Mouse (Mus musculus): ENCODE results near the gene Cxcl14. TPM values are rescaled to one million over a fixed set of nuclear protein-coding genes. Genes with fewer than 3 reads are reported as not detected.

Gene Cxcl14
- polyA plus RNA-seq, 1 experiment from 2014 or later = 20.8 TPM

DNA sequence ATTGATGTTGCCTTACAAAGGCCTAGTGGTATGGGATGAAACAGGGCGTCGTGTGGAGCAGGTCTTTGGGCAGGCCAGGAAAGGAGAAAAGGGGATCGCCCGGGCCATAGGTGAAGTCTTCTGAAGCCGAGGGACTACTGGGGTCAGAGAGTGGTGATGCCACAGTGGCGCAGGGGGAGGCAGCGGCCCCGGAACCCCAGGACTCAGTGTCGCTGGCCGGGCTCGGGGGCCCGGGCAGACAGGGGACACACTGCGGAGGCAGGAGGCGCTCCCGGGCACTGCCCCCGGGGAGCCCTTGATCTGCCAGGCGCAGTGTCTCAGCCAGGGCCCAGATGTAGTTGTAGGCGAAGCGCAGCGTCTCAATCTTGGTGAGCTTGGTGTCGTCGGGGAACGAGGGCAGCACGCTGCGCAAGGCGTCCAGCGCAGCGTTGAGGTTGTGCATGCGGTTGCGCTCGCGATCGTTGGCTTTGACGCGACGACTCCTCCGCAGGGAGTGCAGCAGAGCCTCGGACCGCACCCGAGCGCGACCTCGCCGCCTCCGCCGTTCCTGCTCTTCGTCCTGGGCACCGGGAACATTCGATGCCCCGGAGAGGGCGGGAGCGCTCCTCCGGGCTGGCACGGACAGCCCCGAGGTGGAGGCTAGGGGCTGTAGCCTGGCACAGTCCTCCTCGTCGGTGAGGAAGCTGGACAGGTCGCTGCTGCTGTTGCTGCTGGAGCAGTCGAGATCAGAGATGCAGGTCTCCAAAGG is 45.0 kb downstream of the Cxcl14 start:
- no peak overlapping the region for H3K9ac ChIP-seq (ENCODE audit: low read depth, low read length)

DNA sequence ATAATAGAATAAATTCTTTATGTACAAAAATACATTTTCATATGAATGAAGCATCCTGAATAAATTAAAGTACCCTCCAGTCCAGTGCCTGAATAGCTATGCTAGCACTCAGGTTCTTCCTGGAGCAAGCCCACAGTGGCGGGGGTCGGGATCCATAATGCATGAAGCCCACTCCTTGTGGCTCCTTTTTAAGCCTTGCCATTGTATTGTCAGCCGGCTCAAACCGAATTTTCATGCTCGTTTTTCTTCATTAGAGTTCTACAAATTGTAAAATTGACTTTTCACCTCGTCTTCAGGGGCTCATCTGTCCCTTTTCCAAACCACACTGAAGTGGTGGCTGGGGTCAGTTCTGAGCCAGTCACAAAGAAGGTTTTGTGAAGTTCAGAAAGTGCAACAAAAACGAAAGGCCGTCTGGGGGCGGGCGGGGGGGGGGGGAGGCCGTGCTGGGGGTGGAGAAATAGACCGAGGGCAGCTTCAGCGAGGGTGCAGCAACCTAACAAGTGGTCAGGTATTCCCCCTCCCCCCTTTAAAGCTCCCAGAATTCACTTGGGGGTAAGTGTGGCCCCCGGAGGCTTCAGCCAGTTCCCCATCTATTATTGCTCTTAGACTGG is 45.7 kb downstream of the Cxcl14 start:
- no peak for ATAC-seq (ENCODE audit: low FRiP score, low TSS enrichment)
- H3K4me1 ChIP-seq (ENCODE audit: control insufficient read depth, insufficient read depth, low read length) = peaks cover 4% of the 10 kb centered on the region; the same call in 1 of the 2 replicates
- 2% methylated on average over 14 of the region's 14 CpGs for WGBS
- H3K27ac ChIP-seq (ENCODE audit: low read depth, low read length) = no peak overlapping the region
- H3K4me2 ChIP-seq (replicated peaks; ENCODE audit: low read depth, low read length) = no peak overlapping the region
- H3K4me3 ChIP-seq (ENCODE audit: low read length) = 0 out of 2 replicates have a peak overlapping the region, but pooled peaks have one; percentile 38
- peaks cover 99% of the 10 kb centered on the region for H3K27me3 ChIP-seq (ENCODE audit: control insufficient read depth, insufficient read depth, low read length)
- H3K9ac ChIP-seq (ENCODE audit: low read depth, low read length) = no peak overlapping the region
- H3K9me3 ChIP-seq (ENCODE audit: control insufficient read depth, low read length) = no peaks in the 10 kb centered on the region
- H3K36me3 ChIP-seq (ENCODE audit: control insufficient read depth, insufficient read depth, low read length) = no peaks in the 10 kb centered on the region

More for the DNA sequence above, 45.0 kb downstream of the Cxcl14 start:
- H3K4me2 ChIP-seq (replicated peaks; ENCODE audit: low read depth, low read length) = no peak overlapping the region; the same call in 1 of the 2 replicates
- under 1% methylated on average over 59 of the region's 59 CpGs for WGBS
- H3K36me3 ChIP-seq (ENCODE audit: control insufficient read depth, insufficient read depth, low read length) = no peaks in the 10 kb centered on the region
- H3K4me3 ChIP-seq (ENCODE audit: low read length) = peak overlapping the region; percentile 38
- ATAC-seq (ENCODE audit: low FRiP score, low TSS enrichment) = 0 out of 2 replicates have a peak, but pooled peaks have one; percentile 14
- H3K27me3 ChIP-seq (ENCODE audit: control insufficient read depth, insufficient read depth, low read length) = peaks cover 100% of the 10 kb centered on the region
- H3K9me3 ChIP-seq (ENCODE audit: control insufficient read depth, low read length) = no peaks in the 10 kb centered on the region
- peaks cover 4% of the 10 kb centered on the region; the same call in 1 of the 2 replicates for H3K4me1 ChIP-seq (ENCODE audit: control insufficient read depth, insufficient read depth, low read length)
- no peak overlapping the region for H3K27ac ChIP-seq (ENCODE audit: low read depth, low read length)

DNA sequence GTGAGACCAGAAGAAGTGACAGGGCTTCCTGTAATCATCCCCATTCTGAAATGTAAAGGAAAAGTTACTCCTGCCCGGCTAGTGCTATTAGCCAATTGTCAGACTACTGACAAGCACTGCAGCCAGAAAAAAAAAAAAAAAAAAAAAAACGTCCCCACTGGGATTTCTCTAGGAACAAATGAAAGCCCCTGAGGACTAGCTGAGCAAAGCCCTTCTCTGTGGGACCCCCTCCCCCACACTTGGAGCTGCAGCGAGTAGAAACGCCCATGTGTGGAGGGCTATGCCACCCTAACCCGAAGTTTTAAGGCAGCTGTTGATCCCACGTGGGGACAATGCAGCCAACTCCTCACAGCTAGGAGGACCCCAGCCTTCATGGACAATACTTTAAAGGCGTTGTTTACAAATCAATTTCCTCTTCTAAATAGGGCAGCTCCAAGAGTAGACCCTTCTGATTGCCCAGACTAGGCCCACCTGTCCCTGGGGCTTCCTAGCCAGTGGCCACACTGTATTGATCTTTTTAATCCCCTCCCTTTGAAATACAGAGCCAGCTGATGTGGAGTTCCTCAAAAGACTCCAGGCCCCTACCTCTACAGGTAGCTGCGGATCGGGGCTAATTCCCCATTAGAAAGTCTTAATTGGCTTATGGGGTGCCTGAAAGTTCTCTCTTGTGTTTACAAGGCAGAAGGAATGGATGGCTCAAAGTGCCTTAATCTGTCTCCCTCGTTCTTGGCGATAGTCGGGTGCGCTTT is 46.6 kb downstream of the Cxcl14 start:
- Histone ChIP-seq H3K4me3 (ENCODE audit: low read length) (no peak overlapping the region), H3K9me3 (ENCODE audit: control insufficient read depth, low read length) (no peaks in the 10 kb centered on the region), H3K27me3 (ENCODE audit: control insufficient read depth, insufficient read depth, low read length) (peaks cover 90% of the 10 kb centered on the region), H3K9ac (ENCODE audit: low read depth, low read length) (no peak overlapping the region), H3K4me1 (ENCODE audit: control insufficient read depth, insufficient read depth, low read length) (peaks cover 4% of the 10 kb centered on the region; the same call in 1 of the 2 replicates), H3K36me3 (ENCODE audit: control insufficient read depth, insufficient read depth, low read length) (no peaks in the 10 kb centered on the region), H3K27ac (ENCODE audit: low read depth, low read length) (no peak overlapping the region), H3K4me2 (replicated peaks; ENCODE audit: low read depth, low read length) (no peak overlapping the region)
- ATAC-seq (ENCODE audit: low FRiP score, low TSS enrichment) = no peak
- WGBS = 1% methylated on average over 13 of the region's 13 CpGs

DNA sequence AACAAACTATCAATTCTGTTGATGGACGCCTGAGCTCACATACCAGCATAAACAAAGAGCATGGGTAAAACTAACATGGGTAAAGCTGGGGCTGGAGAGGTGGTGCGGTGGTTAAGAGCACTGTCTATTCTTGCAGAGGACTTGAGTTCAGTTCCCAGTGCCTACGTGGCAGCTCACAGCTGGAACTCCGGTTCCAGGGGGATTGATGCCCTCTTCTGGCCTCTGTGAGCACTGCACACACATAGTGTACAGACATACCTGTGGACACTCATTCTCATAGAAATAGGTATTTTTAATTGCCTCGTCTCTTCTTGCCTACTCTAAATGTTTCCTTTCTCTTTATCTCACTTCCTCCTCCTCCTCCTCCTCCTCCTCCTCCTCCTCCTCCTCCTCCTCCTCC is 53.2 kb downstream of the Cxcl14 start:
- H3K9me3 ChIP-seq (ENCODE audit: control insufficient read depth, low read length) = no peaks in the 10 kb centered on the region
- WGBS = 81% methylated on average over 5 of the region's 5 CpGs
- ATAC-seq (ENCODE audit: low FRiP score, low TSS enrichment) = no peak
- peaks cover 24% of the 10 kb centered on the region for H3K27me3 ChIP-seq (ENCODE audit: control insufficient read depth, insufficient read depth, low read length)
- no peak overlapping the region for H3K4me2 ChIP-seq (replicated peaks; ENCODE audit: low read depth, low read length)
- H3K27ac ChIP-seq (ENCODE audit: low read depth, low read length) = no peak overlapping the region
- H3K9ac ChIP-seq (ENCODE audit: low read depth, low read length) = no peak overlapping the region
- H3K36me3 ChIP-seq (ENCODE audit: control insufficient read depth, insufficient read depth, low read length) = no peaks in the 10 kb centered on the region
- H3K4me1 ChIP-seq (ENCODE audit: control insufficient read depth, insufficient read depth, low read length) = no peaks in the 10 kb centered on the region
- no peak overlapping the region for H3K4me3 ChIP-seq (ENCODE audit: low read length)

DNA sequence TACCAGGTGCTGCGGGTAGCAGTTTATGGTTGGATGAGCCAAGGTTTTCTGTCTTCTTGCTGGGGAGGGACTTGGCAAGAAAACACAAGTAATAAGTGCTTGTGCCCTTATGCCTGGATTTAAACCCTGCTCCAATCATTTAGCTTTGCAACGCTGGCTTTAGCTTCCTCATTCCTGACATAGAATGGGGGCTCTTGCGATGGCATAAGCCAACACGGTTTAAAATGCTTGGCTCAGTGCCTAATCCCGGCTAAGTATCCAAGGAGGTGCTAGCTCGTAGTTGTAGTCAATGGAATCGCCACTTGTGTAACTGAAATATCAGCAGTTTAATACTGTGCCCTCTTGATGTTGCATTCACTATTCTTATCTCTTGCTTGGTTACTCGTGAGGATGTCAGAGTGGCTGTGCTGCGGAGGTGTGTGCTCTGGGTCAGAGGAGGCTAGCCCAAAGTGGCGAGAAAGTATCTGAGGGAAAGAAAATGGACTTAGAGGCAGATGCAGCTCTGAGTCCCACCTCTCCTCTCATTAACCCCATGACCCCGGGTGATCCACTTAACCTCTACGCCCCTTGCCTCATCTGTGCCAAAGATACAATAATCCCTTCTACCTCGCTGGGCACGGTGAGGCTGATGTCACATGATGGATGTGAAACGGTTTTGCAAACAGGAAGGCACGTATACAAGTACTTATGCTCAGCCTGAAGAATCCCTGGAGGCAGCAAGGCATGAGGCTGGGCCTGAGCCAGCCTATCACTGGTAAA is 56.2 kb downstream of the Cxcl14 start:
- Histone ChIP-seq H3K27me3 (ENCODE audit: control insufficient read depth, insufficient read depth, low read length) (peaks cover 14% of the 10 kb centered on the region; the same call in 1 of the 2 replicates), H3K4me3 (ENCODE audit: low read length) (no peak overlapping the region), H3K4me2 (replicated peaks; ENCODE audit: low read depth, low read length) (no peak overlapping the region), H3K4me1 (ENCODE audit: control insufficient read depth, insufficient read depth, low read length) (no peaks in the 10 kb centered on the region), H3K9ac (ENCODE audit: low read depth, low read length) (no peak overlapping the region), H3K27ac (ENCODE audit: low read depth, low read length) (no peak overlapping the region), H3K9me3 (ENCODE audit: control insufficient read depth, low read length) (no peaks in the 10 kb centered on the region), H3K36me3 (ENCODE audit: control insufficient read depth, insufficient read depth, low read length) (no peaks in the 10 kb centered on the region)
- 62% methylated on average over 16 of the region's 16 CpGs for WGBS
- ATAC-seq (ENCODE audit: low FRiP score, low TSS enrichment) = no peak

Other genes with a start within 250 kb of the Cxcl14 start
- gene H2afy, start 160.2 kb downstream of the Cxcl14 start, polyA plus RNA-seq (2014; fragmentation: Nextera tagmentation; extraction: Ambion mirVana) = 440 and 481 TPM in 2 replicates
- 0.66 and 1.0 TPM in 2 replicates for gene Tifab, start 117.7 kb downstream of the Cxcl14 start, polyA plus RNA-seq (2014; fragmentation: Nextera tagmentation; extraction: Ambion mirVana)
- not detected in 2 replicates for gene Neurog1, start 44.4 kb downstream of the Cxcl14 start, polyA plus RNA-seq (2014; fragmentation: Nextera tagmentation; extraction: Ambion mirVana)
- gene Gm3045, start 130.0 kb upstream of the Cxcl14 start, polyA plus RNA-seq (2014; fragmentation: Nextera tagmentation; extraction: Ambion mirVana) = not detected in 2 replicates
- 0.69 and 0.94 TPM in 2 replicates for gene Slc25a48, start 141.8 kb upstream of the Cxcl14 start, polyA plus RNA-seq (2014; fragmentation: Nextera tagmentation; extraction: Ambion mirVana)
- not detected in 2 replicates for gene Il9, start 185.7 kb upstream of the Cxcl14 start, polyA plus RNA-seq (2014; fragmentation: Nextera tagmentation; extraction: Ambion mirVana)
- 2.9 and 3.6 TPM in 2 replicates for gene Fbxl21, start 225.9 kb upstream of the Cxcl14 start, polyA plus RNA-seq (2014; fragmentation: Nextera tagmentation; extraction: Ambion mirVana)